Mouse (Mus musculus): Measurements from ENCODE around the gene Myo10.

DNA sequence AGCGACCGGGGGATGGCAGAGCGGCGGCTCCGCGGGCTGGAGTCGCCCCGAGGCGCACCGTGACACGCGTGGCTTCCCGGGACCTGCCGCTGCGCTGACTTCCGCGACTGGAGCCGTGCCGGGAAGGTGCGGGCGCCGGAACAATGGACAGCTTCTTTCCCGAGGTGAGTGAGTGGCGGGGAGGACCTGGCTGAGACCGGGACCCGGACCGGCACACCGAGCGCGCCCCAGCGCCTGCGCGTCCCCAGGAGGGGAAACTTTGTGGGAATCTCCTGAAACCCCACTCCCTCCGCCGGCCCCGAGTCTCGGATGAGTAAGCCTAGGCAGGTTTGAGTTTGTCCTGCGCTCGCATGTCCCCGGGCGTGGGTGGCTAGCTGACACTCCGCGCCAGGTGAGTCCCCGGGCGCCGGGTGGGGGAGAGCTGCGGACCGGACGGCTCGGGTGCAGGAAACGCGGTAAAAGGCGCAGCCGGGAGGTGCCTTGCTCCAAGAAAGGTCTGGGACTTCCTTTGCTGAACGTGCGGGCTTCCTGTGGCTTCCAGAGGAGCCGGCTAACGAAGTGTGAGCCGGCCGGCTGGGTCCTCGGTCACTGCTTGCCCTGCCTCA lies 644 bp downstream of the Myo10 start:
- TF ChIP-seq CTCF (IDR thresholded peaks at IDR 0.05; ENCODE audit: extremely low read depth, insufficient read depth, low read length) (no peak), POLR2A (IDR thresholded peaks at IDR 0.05; ENCODE audit: extremely low read depth, insufficient read depth, low read length) (no peak)

All from cortical plate, adult 2 months (tissue).